Mouse (Mus musculus) limb, embryonic 12.5 days (tissue): ENCODE measurements around the gene Gm20521. TPM values are rescaled to one million over a fixed set of nuclear protein-coding genes. Genes with fewer than 3 reads are reported as not detected.

Experiments
- ATAC-seq: fragments of 200-750 bp; cut with Nextera tagmentation; 2 replicates; pipeline ENCODE4 v1.8.0; 2017; ENCODE audit warnings: low read depth, moderate TSS enrichment; ENCODE audit not compliant: insufficient number of reproducible peaks, insufficient read depth, low FRiP score, low TSS enrichment
- H3K27ac ChIP-seq: fragments of 300-500 bp; sonication (generic); 2 replicates; pipeline ENCODE4 v1.5.1; 2016; ENCODE audit warnings: mild to moderate bottlenecking, moderate library complexity
- H3K27me3 ChIP-seq: fragments of 300-500 bp; sonication (generic); 2 replicates; pipeline ENCODE4 v1.6.1; 2016; ENCODE audit warnings: mild to moderate bottlenecking, moderate library complexity
- H3K36me3 ChIP-seq: fragments of 300-500 bp; sonication (generic); 2 replicates; pipeline ENCODE4 v1.6.1; 2016; ENCODE audit warnings: mild to moderate bottlenecking, moderate library complexity
- H3K4me1 ChIP-seq: fragments of 300-500 bp; sonication (generic); replicated peaks from 2 replicates; pipeline ENCODE4 v1.6.1; 2016
- H3K4me2 ChIP-seq: fragments of 300-500 bp; sonication (generic); 2 replicates; pipeline ENCODE4 v1.6.1; 2016; ENCODE audit warnings: mild to moderate bottlenecking, moderate library complexity
- H3K4me3 ChIP-seq: fragments of 300-500 bp; sonication (generic); replicated peaks from 2 replicates; pipeline ENCODE4 v1.5.1; 2016; ENCODE audit warnings: mild to moderate bottlenecking
- H3K9ac ChIP-seq: fragments of 300-500 bp; sonication (generic); replicated peaks from 2 replicates; pipeline ENCODE4 v1.6.1; 2016; ENCODE audit warnings: mild to moderate bottlenecking, moderate library complexity
- H3K9me3 ChIP-seq: fragments of 300-500 bp; sonication (generic); 2 replicates; pipeline ENCODE4 v1.6.1; 2016; ENCODE audit warnings: mild to moderate bottlenecking, moderate library complexity
- WGBS: fragments of 180-500 bp; shearing (Covaris S2); methylation state at CpG from one replicate; pipeline ENCODE4 v1.1.7; 2016; 5-methylcytosine and 5-hydroxymethylcytosine counted together
- polyA plus RNA-seq: library from polyadenylated mRNA; unstranded; fragments of >200 nt; fragmentation: Nextera tagmentation; extraction: Ambion mirVana; gene quantifications from 2 replicates; pipeline ENCODE4 v1.2.1, GENCODE M21; 2016

Gene Gm20521
- not detected in 2 replicates for polyA plus RNA-seq

- Histone ChIP-seq H3K4me3 (peak within 1 kb of the TSS; percentile 58), H3K4me2 (peak within 1 kb of the TSS; percentile 79), H3K9me3 (no peaks in the 10 kb centered on the region), H3K27me3 (peaks cover 5% of the 10 kb centered on the region), H3K4me1 (peaks cover 24% of the 10 kb centered on the region), H3K36me3 (peaks cover 16% of the 10 kb centered on the region), H3K9ac (peak within 1 kb of the TSS; percentile 80), H3K27ac (peak within 1 kb of the TSS; percentile 93)
- WGBS: 1% methylated on average over 26 of the region's 27 CpGs
- ATAC-seq: peak; percentile 86
Observed at GRCm38 (mm10) chr14:54883154-54884021, at the start of gene Gm20521, which contains the start of gene Bcl2l2. TSS of gene Gm20521 (plus strand) at chr14:54883441. TSS of gene Bcl2l2 (plus strand) at chr14:54883377.

- H3K4me3 ChIP-seq: no peak overlapping the region
- no peaks in the 10 kb centered on the region for H3K36me3 ChIP-seq
- no peak overlapping the region for H3K9ac ChIP-seq
- WGBS: 1% methylated on average over 4 of the region's 4 CpGs
- H3K4me2 ChIP-seq: 0 out of 2 replicates have a peak overlapping the region, but pooled peaks have one; percentile 17
- ATAC-seq: no peak
- H3K27ac ChIP-seq: no peak overlapping the region
- H3K27me3 ChIP-seq: no peaks in the 10 kb centered on the region
- no peaks in the 10 kb centered on the region for H3K4me1 ChIP-seq
- H3K9me3 ChIP-seq: no peaks in the 10 kb centered on the region
Observed at GRCm38 (mm10) chr14:54843461-54843860, 39.8 kb upstream of the Gm20521 start.

- Histone ChIP-seq H3K9me3 (no peaks in the 10 kb centered on the region), H3K4me3 (no peak overlapping the region), H3K27ac (no peak overlapping the region), H3K9ac (no peak overlapping the region), H3K27me3 (no peaks in the 10 kb centered on the region), H3K36me3 (peaks cover 41% of the 10 kb centered on the region), H3K4me1 (no peaks in the 10 kb centered on the region), H3K4me2 (no peak overlapping the region)
- ATAC-seq: no peak
- WGBS: 97% methylated on average over 3 of the region's 3 CpGs
Observed at GRCm38 (mm10) chr14:54855726-54856125, 27.5 kb upstream of the Gm20521 start.

GRCm38 (mm10) chr14:54856703-54857102 is 26.5 kb upstream of the Gm20521 start:
- WGBS: 86% methylated on average over 7 of the region's 7 CpGs
- Histone ChIP-seq H3K9ac (no peak overlapping the region), H3K4me3 (no peak overlapping the region), H3K36me3 (peaks cover 41% of the 10 kb centered on the region), H3K27ac (no peak overlapping the region), H3K4me1 (no peaks in the 10 kb centered on the region), H3K27me3 (no peaks in the 10 kb centered on the region), H3K4me2 (no peak overlapping the region), H3K9me3 (no peaks in the 10 kb centered on the region)
- ATAC-seq: no peak

GRCm38 (mm10) chr14:54857891-54858290 is 25.4 kb upstream of the Gm20521 start:
- no peak overlapping the region for H3K4me2 ChIP-seq
- H3K27ac ChIP-seq: no peak overlapping the region
- no peak overlapping the region for H3K9ac ChIP-seq
- no peaks in the 10 kb centered on the region for H3K9me3 ChIP-seq
- H3K4me3 ChIP-seq: no peak overlapping the region
- 0 out of 2 replicates have a peak, but pooled peaks cover 4% of the 10 kb centered on the region for H3K4me1 ChIP-seq
- 88% methylated on average over 9 of the region's 9 CpGs for WGBS
- peaks cover 41% of the 10 kb centered on the region for H3K36me3 ChIP-seq
- ATAC-seq: no peak
- H3K27me3 ChIP-seq: no peaks in the 10 kb centered on the region

- Histone ChIP-seq H3K27me3 (no peaks in the 10 kb centered on the region), H3K4me3 (no peak overlapping the region), H3K36me3 (peaks cover 25% of the 10 kb centered on the region), H3K9me3 (no peaks in the 10 kb centered on the region), H3K27ac (no peak overlapping the region), H3K9ac (no peak overlapping the region), H3K4me2 (no peak overlapping the region), H3K4me1 (0 out of 2 replicates have a peak, but pooled peaks cover 4% of the 10 kb centered on the region)
- 49% methylated on average over 2 of the region's 2 CpGs for WGBS
- ATAC-seq: no peak
Observed at GRCm38 (mm10) chr14:54860511-54860910, 22.7 kb upstream of the Gm20521 start.

- H3K36me3 ChIP-seq: no peaks in the 10 kb centered on the region
- peak overlapping the region; percentile 65 for H3K4me2 ChIP-seq
- no peaks in the 10 kb centered on the region for H3K9me3 ChIP-seq
- peak overlapping the region; percentile 88 for H3K9ac ChIP-seq
- peak overlapping the region; percentile 84 for H3K27ac ChIP-seq
- H3K4me3 ChIP-seq: peak overlapping the region; percentile 94
- WGBS: under 1% methylated on average over 50 of the region's 56 CpGs
- no peaks in the 10 kb centered on the region for H3K27me3 ChIP-seq
- 0 out of 2 replicates have a peak, but pooled peaks cover 4% of the 10 kb centered on the region for H3K4me1 ChIP-seq
- peak; percentile 100 for ATAC-seq
Observed at GRCm38 (mm10) chr14:54863501-54864312, 19.5 kb upstream of the Gm20521 start.

- H3K9me3 ChIP-seq: no peaks in the 10 kb centered on the region
- ATAC-seq: peak; percentile 38; the same call in 1 of the 2 replicates
- H3K9ac ChIP-seq: peak overlapping the region; percentile 88
- H3K36me3 ChIP-seq: no peaks in the 10 kb centered on the region
- H3K4me3 ChIP-seq: peak overlapping the region; percentile 94
- WGBS: 16% methylated on average over 21 of the region's 21 CpGs
- peak overlapping the region; percentile 84 for H3K27ac ChIP-seq
- H3K4me2 ChIP-seq: peak overlapping the region; percentile 65
- no peaks in the 10 kb centered on the region for H3K27me3 ChIP-seq
- 0 out of 2 replicates have a peak, but pooled peaks cover 4% of the 10 kb centered on the region for H3K4me1 ChIP-seq
Observed at GRCm38 (mm10) chr14:54864313-54865036, 18.8 kb upstream of the Gm20521 start.

GRCm38 (mm10) chr14:54865626-54866025 is 17.6 kb upstream of the Gm20521 start:
- Histone ChIP-seq H3K4me3 (no peak overlapping the region), H3K4me2 (no peak overlapping the region), H3K4me1 (0 out of 2 replicates have a peak, but pooled peaks cover 4% of the 10 kb centered on the region), H3K27ac (no peak overlapping the region), H3K9me3 (no peaks in the 10 kb centered on the region), H3K36me3 (no peaks in the 10 kb centered on the region), H3K27me3 (no peaks in the 10 kb centered on the region), H3K9ac (no peak overlapping the region)
- ATAC-seq: no peak
- 77% methylated on average over 5 of the region's 5 CpGs for WGBS

- Histone ChIP-seq H3K36me3 (no peaks in the 10 kb centered on the region), H3K4me1 (0 out of 2 replicates have a peak, but pooled peaks cover 4% of the 10 kb centered on the region), H3K27me3 (no peaks in the 10 kb centered on the region), H3K9me3 (no peaks in the 10 kb centered on the region), H3K9ac (no peak overlapping the region), H3K4me2 (no peak overlapping the region), H3K4me3 (no peak overlapping the region), H3K27ac (no peak overlapping the region)
- WGBS: 56% methylated on average over 3 of the region's 3 CpGs
- ATAC-seq: no peak
Observed at GRCm38 (mm10) chr14:54866268-54866667, 17.0 kb upstream of the Gm20521 start.
